ENCODE assay signal across 30 mouse cellular contexts in genomic region chr10:38419771-38420170, GRCm38 (mm10).
A peak's percentile ranks its signal among the peaks of the same experiment; 100 is the strongest.
DNase-seq lines count a peak whose midpoint lies in the region; ATAC-seq and TF ChIP-seq lines count a peak whose summit lies in the region.
"Had no signal": no experiment of that assay in that cellular context is flagged by ENCODE, and none has a peak within 500 bp of the region (broad histone marks: within the 10 kb centered on the region; RNA-seq: fewer than 3 reads in every experiment).

No protein-coding gene starts in this region.

- DNase-seq in cerebellum, postnatal 10 days = peak; percentile 6 to 20
- DNase-seq in cerebellum, adult 9-10 months = no peak
- no peak for DNase-seq in hindbrain, embryonic 11.5 days (ENCODE audit: low spot score)
- peak; percentile 13 for DNase-seq in midbrain, postnatal 0 days (ENCODE audit: low spot score)
- no peak for DNase-seq in embryo, embryonic 10 days (ENCODE audit: low spot score)
- DNase-seq: adrenal gland, postnatal 36 days; cerebellum, adult 2 months; cerebellum, postnatal 36 days; gastrocnemius, postnatal 25 days; heart, adult 11 months; kidney, adult 9 months; kidney, postnatal 25 days; lung, adult 2 months; right cerebral cortex, postnatal 4 days; thymus, adult 18-20 months; thymus, postnatal 25 days had no signal

- H3K4me1 ChIP-seq in hindbrain, embryonic 15.5 days (replicated peaks) = no peaks in the 10 kb centered on the region
- no peaks in the 10 kb centered on the region for H3K4me1 ChIP-seq in hindbrain, embryonic 11.5 days (replicated peaks; ENCODE audit: control insufficient read depth, insufficient read depth, low read length)
- no peaks in the 10 kb centered on the region for H3K4me1 ChIP-seq in midbrain, postnatal 0 days (ENCODE audit: insufficient read depth, low read length)
- no peaks in the 10 kb centered on the region for H3K4me1 ChIP-seq in midbrain, embryonic 13.5 days (replicated peaks)
- no peaks in the 10 kb centered on the region for H3K4me1 ChIP-seq in neural tube, embryonic 14.5 days (ENCODE audit: control insufficient read depth, insufficient read depth, low read length)
- H3K4me1 ChIP-seq: embryonic facial prominence, embryonic 15.5 days; forebrain, embryonic 12.5 days; heart, embryonic 10.5 days; heart, embryonic 15.5 days; limb, embryonic 13.5 days; midbrain, embryonic 10.5 days had no signal

- TF ChIP-seq CTCF in midbrain, postnatal 0 days (IDR thresholded peaks at IDR 0.05) = no peak

- ATAC-seq in hindbrain, embryonic 15.5 days (ENCODE audit: low FRiP score, low read depth) = 0 out of 2 replicates have a peak, but pooled peaks have one; percentile 42
- ATAC-seq in hindbrain, embryonic 11.5 days (ENCODE audit: low FRiP score) = no peak
- ATAC-seq in midbrain, postnatal 0 days (ENCODE audit: low FRiP score) = no peak
- ATAC-seq in midbrain, embryonic 13.5 days = no peak
- ATAC-seq in neural tube, embryonic 14.5 days (ENCODE audit: low read depth) = peak; percentile 79; the same call in 1 of the 2 replicates
- ATAC-seq: intestine, postnatal 0 days had no signal

- H3K4me3 ChIP-seq in hindbrain, embryonic 15.5 days = no peak overlapping the region
- H3K4me3 ChIP-seq in hindbrain, embryonic 11.5 days (ENCODE audit: low read depth, low read length) = no peak overlapping the region
- H3K4me3 ChIP-seq in midbrain, postnatal 0 days (ENCODE audit: low read depth, low read length) = no peak overlapping the region
- no peak overlapping the region for H3K4me3 ChIP-seq in midbrain, embryonic 13.5 days (replicated peaks)
- H3K4me3 ChIP-seq in neural tube, embryonic 14.5 days (ENCODE audit: low read depth, low read length) = no peak overlapping the region
- H3K4me3 ChIP-seq: embryonic facial prominence, embryonic 15.5 days; forebrain, embryonic 12.5 days; heart, embryonic 10.5 days; heart, embryonic 15.5 days; left cerebral cortex, adult 2 months; limb, embryonic 13.5 days; midbrain, embryonic 10.5 days had no signal

- H3K4me2 ChIP-seq in hindbrain, embryonic 15.5 days = no peak overlapping the region
- H3K4me2 ChIP-seq in hindbrain, embryonic 11.5 days (replicated peaks; ENCODE audit: low read depth, low read length) = no peak overlapping the region
- no peak overlapping the region for H3K4me2 ChIP-seq in midbrain, postnatal 0 days (ENCODE audit: low read depth, low read length, poor library complexity, severe bottlenecking)
- no peak overlapping the region for H3K4me2 ChIP-seq in midbrain, embryonic 13.5 days (replicated peaks)
- no peak overlapping the region for H3K4me2 ChIP-seq in neural tube, embryonic 14.5 days (ENCODE audit: low read depth, low read length)
- H3K4me2 ChIP-seq: embryonic facial prominence, embryonic 15.5 days; forebrain, embryonic 12.5 days; heart, embryonic 15.5 days; limb, embryonic 13.5 days had no signal

- no peak overlapping the region for H3K27ac ChIP-seq in hindbrain, embryonic 15.5 days (replicated peaks)
- no peak overlapping the region for H3K27ac ChIP-seq in hindbrain, embryonic 11.5 days (ENCODE audit: low read depth, low read length)
- no peak overlapping the region for H3K27ac ChIP-seq in midbrain, postnatal 0 days (ENCODE audit: low read depth, low read length)
- H3K27ac ChIP-seq in midbrain, embryonic 13.5 days = no peak overlapping the region
- no peak overlapping the region for H3K27ac ChIP-seq in neural tube, embryonic 14.5 days (ENCODE audit: low read depth, low read length)
- H3K27ac ChIP-seq: embryonic facial prominence, embryonic 15.5 days; forebrain, embryonic 12.5 days; heart, embryonic 10.5 days; heart, embryonic 15.5 days; left cerebral cortex, adult 2 months; limb, embryonic 13.5 days; liver, embryonic 14.5 days; midbrain, embryonic 10.5 days; stomach, postnatal 0 days had no signal

- no peaks in the 10 kb centered on the region for H3K36me3 ChIP-seq in hindbrain, embryonic 15.5 days
- H3K36me3 ChIP-seq in hindbrain, embryonic 11.5 days (ENCODE audit: control insufficient read depth, insufficient read depth, low read length) = no peaks in the 10 kb centered on the region
- H3K36me3 ChIP-seq in midbrain, postnatal 0 days (ENCODE audit: insufficient read depth, low read length) = no peaks in the 10 kb centered on the region
- H3K36me3 ChIP-seq in midbrain, embryonic 13.5 days = no peaks in the 10 kb centered on the region
- H3K36me3 ChIP-seq in neural tube, embryonic 14.5 days (ENCODE audit: control insufficient read depth, insufficient read depth, low read length) = no peaks in the 10 kb centered on the region
- H3K36me3 ChIP-seq: embryonic facial prominence, embryonic 15.5 days; forebrain, embryonic 12.5 days; G1E; heart, embryonic 10.5 days; heart, embryonic 15.5 days; limb, embryonic 13.5 days; midbrain, embryonic 10.5 days had no signal

- no peaks in the 10 kb centered on the region for H3K9me3 ChIP-seq in hindbrain, embryonic 15.5 days
- no peaks in the 10 kb centered on the region for H3K9me3 ChIP-seq in hindbrain, embryonic 11.5 days (ENCODE audit: control insufficient read depth, low read length)
- H3K9me3 ChIP-seq in midbrain, postnatal 0 days (ENCODE audit: low read length) = no peaks in the 10 kb centered on the region
- no peaks in the 10 kb centered on the region for H3K9me3 ChIP-seq in midbrain, embryonic 13.5 days
- H3K9me3 ChIP-seq in neural tube, embryonic 14.5 days (ENCODE audit: control insufficient read depth, low read length) = no peaks in the 10 kb centered on the region
- H3K9me3 ChIP-seq: embryonic facial prominence, embryonic 15.5 days; forebrain, embryonic 12.5 days; G1E; heart, embryonic 10.5 days; heart, embryonic 15.5 days; limb, embryonic 13.5 days; midbrain, embryonic 10.5 days had no signal

- no peaks in the 10 kb centered on the region for H3K27me3 ChIP-seq in hindbrain, embryonic 15.5 days
- H3K27me3 ChIP-seq in hindbrain, embryonic 11.5 days (ENCODE audit: control insufficient read depth, insufficient read depth, low read length) = no peaks in the 10 kb centered on the region
- no peaks in the 10 kb centered on the region for H3K27me3 ChIP-seq in midbrain, postnatal 0 days (ENCODE audit: insufficient read depth, low read length)
- no peaks in the 10 kb centered on the region for H3K27me3 ChIP-seq in midbrain, embryonic 13.5 days
- no peaks in the 10 kb centered on the region for H3K27me3 ChIP-seq in neural tube, embryonic 14.5 days (ENCODE audit: control insufficient read depth, insufficient read depth, low read length)
- H3K27me3 ChIP-seq: embryonic facial prominence, embryonic 15.5 days; forebrain, embryonic 12.5 days; heart, embryonic 15.5 days; limb, embryonic 13.5 days had no signal

- H3K9ac ChIP-seq in hindbrain, embryonic 15.5 days = no peak overlapping the region
- H3K9ac ChIP-seq in hindbrain, embryonic 11.5 days (ENCODE audit: low read depth, low read length) = no peak overlapping the region
- no peak overlapping the region for H3K9ac ChIP-seq in midbrain, postnatal 0 days (replicated peaks; ENCODE audit: low read length, poor library complexity, severe bottlenecking)
- H3K9ac ChIP-seq in midbrain, embryonic 13.5 days (replicated peaks) = no peak overlapping the region
- H3K9ac ChIP-seq in neural tube, embryonic 14.5 days (replicated peaks; ENCODE audit: low read depth, low read length) = no peak overlapping the region
- H3K9ac ChIP-seq: embryonic facial prominence, embryonic 15.5 days; forebrain, embryonic 12.5 days; heart, embryonic 15.5 days; limb, embryonic 13.5 days; liver, embryonic 14.5 days had no signal

Comparison
In these comparisons a context has a peak if more than half of its experiments do, and no peak if none do; other contexts are left out.
1. DNase-seq: peak in cerebellum, postnatal 10 days (2 of 2) and midbrain, postnatal 0 days (single experiment); none in cerebellum, adult 9-10 months (single experiment), hindbrain, embryonic 11.5 days (single experiment) and embryo, embryonic 10 days (single experiment).
2. ATAC-seq: peak in hindbrain, embryonic 15.5 days (single experiment) and neural tube, embryonic 14.5 days (single experiment); none in hindbrain, embryonic 11.5 days (single experiment), midbrain, postnatal 0 days (single experiment) and midbrain, embryonic 13.5 days (single experiment).